Mouse (Mus musculus): ENCODE results near the gene Ecm2. TPM values are rescaled to one million over a fixed set of nuclear protein-coding genes. Genes with fewer than 3 reads are reported as not detected.

Ecm2 gene
- polyA plus RNA-seq, 1 experiment from 2014 or later, result 0.44 TPM

- WGBS, result 85% methylated on average over 5 of the region's 5 CpGs
- Histone ChIP-seq H3K27me3 (replicated peaks; ENCODE audit: control insufficient read depth, insufficient read depth, low read length) (no peaks in the 10 kb centered on the region), H3K36me3 (ENCODE audit: control insufficient read depth, insufficient read depth, low read length) (no peaks in the 10 kb centered on the region; the same call in 1 of the 2 replicates)
Observed at GRCm38 (mm10) chr13:49469002-49469401, 35.6 kb upstream of the Ecm2 start.

DNA sequence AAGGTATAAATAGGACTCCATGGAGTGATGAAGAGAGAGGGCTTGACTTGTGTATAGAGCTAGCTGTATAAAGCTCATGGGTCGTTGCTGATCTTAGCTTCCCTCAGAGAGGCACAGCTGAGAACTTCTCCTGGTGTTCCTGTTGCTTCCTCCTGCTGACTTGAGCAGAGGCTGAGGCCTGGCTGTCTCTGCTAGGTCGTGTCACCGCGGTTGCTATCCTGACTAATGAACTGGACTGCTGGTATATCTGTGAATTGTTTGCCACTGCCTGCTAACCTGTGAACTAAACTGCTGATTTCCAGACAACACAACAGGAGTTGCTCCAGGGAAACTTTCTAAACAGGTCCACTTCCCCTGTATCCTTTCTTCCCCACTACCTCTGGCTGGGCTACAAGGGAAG is 34.3 kb upstream of the Ecm2 start:
- Histone ChIP-seq H3K9me3 (ENCODE audit: control insufficient read depth, low read length) (no peaks in the 10 kb centered on the region), H3K4me3 (ENCODE audit: low read depth, low read length) (no peak overlapping the region), H3K36me3 (ENCODE audit: control insufficient read depth, insufficient read depth, low read length) (no peaks in the 10 kb centered on the region; the same call in 1 of the 2 replicates), H3K9ac (ENCODE audit: low read depth, low read length) (no peak overlapping the region), H3K4me2 (no peak overlapping the region), H3K4me1 (replicated peaks; ENCODE audit: control insufficient read depth, insufficient read depth, low read length) (no peaks in the 10 kb centered on the region), H3K27me3 (replicated peaks; ENCODE audit: control insufficient read depth, insufficient read depth, low read length) (no peaks in the 10 kb centered on the region), H3K27ac (ENCODE audit: low read depth, low read length) (no peak overlapping the region)
- no peak for ATAC-seq (replicated peaks; ENCODE audit: low FRiP score)
- 68% methylated on average over 4 of the region's 4 CpGs for WGBS
- DNase-seq (ENCODE audit: low spot score), result no peak

More at GRCm38 (mm10) chr13:49469002-49469401, 35.6 kb upstream of the Ecm2 start:
- ATAC-seq (replicated peaks; ENCODE audit: low FRiP score), result no peak
- no peaks in the 10 kb centered on the region for H3K4me1 ChIP-seq (replicated peaks; ENCODE audit: control insufficient read depth, insufficient read depth, low read length)
- no peak overlapping the region for H3K9ac ChIP-seq (ENCODE audit: low read depth, low read length)
- no peak for DNase-seq (ENCODE audit: low spot score)
- H3K4me3 ChIP-seq (ENCODE audit: low read depth, low read length), result no peak overlapping the region
- H3K9me3 ChIP-seq (ENCODE audit: control insufficient read depth, low read length), result no peaks in the 10 kb centered on the region
- no peak overlapping the region for H3K4me2 ChIP-seq
- H3K27ac ChIP-seq (ENCODE audit: low read depth, low read length), result no peak overlapping the region

GRCm38 (mm10) chr13:49470806-49471205 is 33.8 kb upstream of the Ecm2 start:
- 55% methylated on average over 4 of the region's 4 CpGs for WGBS
- H3K4me2 ChIP-seq, result no peak overlapping the region
- no peaks in the 10 kb centered on the region for H3K9me3 ChIP-seq (ENCODE audit: control insufficient read depth, low read length)
- H3K9ac ChIP-seq (ENCODE audit: low read depth, low read length), result no peak overlapping the region
- H3K4me1 ChIP-seq (replicated peaks; ENCODE audit: control insufficient read depth, insufficient read depth, low read length), result no peaks in the 10 kb centered on the region
- DNase-seq (ENCODE audit: low spot score) (no peak), ATAC-seq (replicated peaks; ENCODE audit: low FRiP score) (no peak)
- H3K4me3 ChIP-seq (ENCODE audit: low read depth, low read length), result no peak overlapping the region
- H3K27ac ChIP-seq (ENCODE audit: low read depth, low read length), result no peak overlapping the region
- no peaks in the 10 kb centered on the region for H3K27me3 ChIP-seq (replicated peaks; ENCODE audit: control insufficient read depth, insufficient read depth, low read length)
- H3K36me3 ChIP-seq (ENCODE audit: control insufficient read depth, insufficient read depth, low read length), result no peaks in the 10 kb centered on the region

- DNase-seq (ENCODE audit: low spot score) (no peak), ATAC-seq (replicated peaks; ENCODE audit: low FRiP score) (no peak)
- Histone ChIP-seq H3K4me2 (no peak overlapping the region), H3K27me3 (replicated peaks; ENCODE audit: control insufficient read depth, insufficient read depth, low read length) (no peaks in the 10 kb centered on the region), H3K9ac (ENCODE audit: low read depth, low read length) (no peak overlapping the region), H3K4me1 (replicated peaks; ENCODE audit: control insufficient read depth, insufficient read depth, low read length) (no peaks in the 10 kb centered on the region), H3K4me3 (ENCODE audit: low read depth, low read length) (no peak overlapping the region), H3K9me3 (ENCODE audit: control insufficient read depth, low read length) (no peaks in the 10 kb centered on the region), H3K27ac (ENCODE audit: low read depth, low read length) (no peak overlapping the region), H3K36me3 (ENCODE audit: control insufficient read depth, insufficient read depth, low read length) (no peaks in the 10 kb centered on the region)
- 67% methylated on average over 4 of the region's 4 CpGs for WGBS
Observed at GRCm38 (mm10) chr13:49471981-49472675, 32.5 kb upstream of the Ecm2 start.

GRCm38 (mm10) chr13:49472676-49473005 is 32.0 kb upstream of the Ecm2 start:
- no peak for DNase-seq (ENCODE audit: low spot score)
- 86% methylated on average over 6 of the region's 6 CpGs for WGBS

GRCm38 (mm10) chr13:49477887-49478286 is 26.7 kb upstream of the Ecm2 start:
- no peaks in the 10 kb centered on the region for H3K9me3 ChIP-seq (ENCODE audit: control insufficient read depth, low read length)
- no peak overlapping the region for H3K4me2 ChIP-seq
- ATAC-seq (replicated peaks; ENCODE audit: low FRiP score), result no peak
- H3K27me3 ChIP-seq (replicated peaks; ENCODE audit: control insufficient read depth, insufficient read depth, low read length), result no peaks in the 10 kb centered on the region
- no peaks in the 10 kb centered on the region for H3K36me3 ChIP-seq (ENCODE audit: control insufficient read depth, insufficient read depth, low read length)
- DNase-seq (ENCODE audit: low spot score), result no peak
- no peak overlapping the region for H3K9ac ChIP-seq (ENCODE audit: low read depth, low read length)
- no peak overlapping the region for H3K27ac ChIP-seq (ENCODE audit: low read depth, low read length)
- H3K4me3 ChIP-seq (ENCODE audit: low read depth, low read length), result no peak overlapping the region
- WGBS, result 86% methylated on average over 3 of the region's 3 CpGs
- no peaks in the 10 kb centered on the region for H3K4me1 ChIP-seq (replicated peaks; ENCODE audit: control insufficient read depth, insufficient read depth, low read length)

More at GRCm38 (mm10) chr13:49472676-49473005, 32.0 kb upstream of the Ecm2 start:
- H3K36me3 ChIP-seq (ENCODE audit: control insufficient read depth, insufficient read depth, low read length), result no peaks in the 10 kb centered on the region
- no peaks in the 10 kb centered on the region for H3K4me1 ChIP-seq (replicated peaks; ENCODE audit: control insufficient read depth, insufficient read depth, low read length)
- no peak overlapping the region for H3K4me2 ChIP-seq
- no peak for ATAC-seq (replicated peaks; ENCODE audit: low FRiP score)
- H3K9ac ChIP-seq (ENCODE audit: low read depth, low read length), result no peak overlapping the region
- no peak overlapping the region for H3K4me3 ChIP-seq (ENCODE audit: low read depth, low read length)
- H3K27me3 ChIP-seq (replicated peaks; ENCODE audit: control insufficient read depth, insufficient read depth, low read length), result no peaks in the 10 kb centered on the region
- no peak overlapping the region for H3K27ac ChIP-seq (ENCODE audit: low read depth, low read length)
- H3K9me3 ChIP-seq (ENCODE audit: control insufficient read depth, low read length), result no peaks in the 10 kb centered on the region

GRCm38 (mm10) chr13:49478851-49479374 is 25.7 kb upstream of the Ecm2 start:
- no peaks in the 10 kb centered on the region for H3K27me3 ChIP-seq (replicated peaks; ENCODE audit: control insufficient read depth, insufficient read depth, low read length)
- H3K9ac ChIP-seq (ENCODE audit: low read depth, low read length), result no peak overlapping the region
- no peak overlapping the region for H3K4me3 ChIP-seq (ENCODE audit: low read depth, low read length)
- no peak for ATAC-seq (replicated peaks; ENCODE audit: low FRiP score)
- DNase-seq (ENCODE audit: low spot score), result no peak
- H3K9me3 ChIP-seq (ENCODE audit: control insufficient read depth, low read length), result no peaks in the 10 kb centered on the region
- H3K27ac ChIP-seq (ENCODE audit: low read depth, low read length), result no peak overlapping the region
- H3K4me2 ChIP-seq, result no peak overlapping the region
- H3K36me3 ChIP-seq (ENCODE audit: control insufficient read depth, insufficient read depth, low read length), result no peaks in the 10 kb centered on the region
- H3K4me1 ChIP-seq (replicated peaks; ENCODE audit: control insufficient read depth, insufficient read depth, low read length), result no peaks in the 10 kb centered on the region
- 87% methylated on average over 6 of the region's 6 CpGs for WGBS

- H3K9me3 ChIP-seq (ENCODE audit: control insufficient read depth, low read length), result no peaks in the 10 kb centered on the region
- 83% methylated on average over 4 of the region's 4 CpGs for WGBS
- H3K27ac ChIP-seq (ENCODE audit: low read depth, low read length), result no peak overlapping the region
- H3K9ac ChIP-seq (ENCODE audit: low read depth, low read length), result no peak overlapping the region
- H3K36me3 ChIP-seq (ENCODE audit: control insufficient read depth, insufficient read depth, low read length), result no peaks in the 10 kb centered on the region
- no peaks in the 10 kb centered on the region for H3K27me3 ChIP-seq (replicated peaks; ENCODE audit: control insufficient read depth, insufficient read depth, low read length)
- no peak for ATAC-seq (replicated peaks; ENCODE audit: low FRiP score)
- H3K4me1 ChIP-seq (replicated peaks; ENCODE audit: control insufficient read depth, insufficient read depth, low read length), result no peaks in the 10 kb centered on the region
- no peak overlapping the region for H3K4me2 ChIP-seq
- DNase-seq (ENCODE audit: low spot score), result no peak
- H3K4me3 ChIP-seq (ENCODE audit: low read depth, low read length), result no peak overlapping the region
Observed at GRCm38 (mm10) chr13:49479399-49479798, 25.2 kb upstream of the Ecm2 start.

GRCm38 (mm10) chr13:49480057-49480456 is 24.6 kb upstream of the Ecm2 start:
- 87% methylated on average over 2 of the region's 2 CpGs for WGBS

More at GRCm38 (mm10) chr13:49480057-49480456, 24.6 kb upstream of the Ecm2 start:
- Histone ChIP-seq H3K4me3 (ENCODE audit: low read depth, low read length) (no peak overlapping the region), H3K4me2 (no peak overlapping the region), H3K36me3 (ENCODE audit: control insufficient read depth, insufficient read depth, low read length) (no peaks in the 10 kb centered on the region), H3K9ac (ENCODE audit: low read depth, low read length) (no peak overlapping the region), H3K4me1 (replicated peaks; ENCODE audit: control insufficient read depth, insufficient read depth, low read length) (no peaks in the 10 kb centered on the region), H3K27me3 (replicated peaks; ENCODE audit: control insufficient read depth, insufficient read depth, low read length) (no peaks in the 10 kb centered on the region), H3K9me3 (ENCODE audit: control insufficient read depth, low read length) (no peaks in the 10 kb centered on the region), H3K27ac (ENCODE audit: low read depth, low read length) (no peak overlapping the region)
- no peak for ATAC-seq (replicated peaks; ENCODE audit: low FRiP score)
- DNase-seq (ENCODE audit: low spot score), result no peak
